11 mouse cellular contexts compared by ENCODE assay signal in the genomic region with DNA sequence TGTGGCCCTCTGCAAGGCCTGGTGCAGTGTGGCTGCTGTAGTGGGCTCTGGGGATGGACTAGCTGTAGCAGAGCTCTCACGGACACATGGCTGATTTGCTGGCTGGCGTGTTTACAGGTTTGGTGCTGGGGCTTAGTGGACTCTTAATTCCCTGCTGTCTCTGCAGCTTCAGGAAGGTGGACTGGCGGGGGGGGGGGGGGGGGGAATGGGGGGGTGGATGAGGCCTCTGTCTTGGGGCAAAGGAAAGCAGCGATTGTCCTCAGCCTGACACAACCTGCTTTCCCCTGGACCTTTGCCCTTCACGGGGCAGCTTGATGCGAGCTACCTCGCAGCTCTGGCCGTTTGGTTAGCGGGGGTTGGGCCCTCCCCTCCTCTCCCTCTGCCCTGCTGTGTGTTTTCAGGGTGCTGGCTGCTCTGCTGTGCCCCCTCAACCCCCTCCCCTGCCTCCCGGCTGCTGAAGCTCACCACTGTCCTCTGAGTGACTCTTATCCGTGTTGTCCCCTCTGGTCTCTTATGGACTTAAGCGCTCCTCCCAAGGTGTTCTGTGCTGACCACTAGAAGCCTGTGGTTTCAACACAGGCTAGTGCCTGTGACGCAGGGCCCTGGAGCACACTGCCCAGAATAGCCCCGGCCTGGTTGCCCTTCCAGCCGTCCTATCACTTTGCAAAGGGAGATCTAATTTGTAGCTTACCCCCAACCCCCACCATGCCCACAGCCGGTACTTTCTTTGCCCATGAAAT. TPM values are rescaled to one million over a fixed set of nuclear protein-coding genes. Genes with fewer than 3 reads are reported as not detected.
A peak's percentile ranks its signal among the peaks of the same experiment; 100 is the strongest.
DNase-seq lines count a peak whose midpoint lies in the region; ATAC-seq lines count a peak whose summit lies in the region.
"Had no signal": no experiment of that assay in that cellular context is flagged by ENCODE, and none has a peak within 500 bp of the region (broad histone marks: within the 10 kb centered on the region; RNA-seq: fewer than 3 reads in every experiment).

No protein-coding gene starts in this region.

- 0 out of 2 replicates have a peak overlapping the region, but pooled peaks have one; percentile 13 for H3K9ac ChIP-seq in neural tube, embryonic 13.5 days
- H3K9ac ChIP-seq in forebrain, embryonic 11.5 days (ENCODE audit: low read length) = no peak overlapping the region

- no peak overlapping the region for H3K4me3 ChIP-seq in neural tube, embryonic 13.5 days
- no peak overlapping the region; the same call in 1 of the 2 replicates for H3K4me3 ChIP-seq in heart, embryonic 10.5 days
- no peak overlapping the region for H3K4me3 ChIP-seq in limb, embryonic 10.5 days
- no peak overlapping the region for H3K4me3 ChIP-seq in forebrain, embryonic 11.5 days (ENCODE audit: low read depth, low read length)

- H3K36me3 ChIP-seq in neural tube, embryonic 13.5 days = peaks cover 27% of the 10 kb centered on the region
- H3K36me3 ChIP-seq in heart, embryonic 10.5 days = peaks cover 27% of the 10 kb centered on the region
- H3K36me3 ChIP-seq in limb, embryonic 10.5 days = peaks cover 34% of the 10 kb centered on the region
- no peaks in the 10 kb centered on the region for H3K36me3 ChIP-seq in forebrain, embryonic 11.5 days (ENCODE audit: control insufficient read depth, insufficient read depth, low read length)

- WGBS in neural tube, embryonic 13.5 days = 65% methylated on average over 9 of the region's 16 CpGs
- WGBS in heart, embryonic 10.5 days = 42% methylated on average over 10 of the region's 16 CpGs
- WGBS in limb, embryonic 10.5 days = 65% methylated on average over 9 of the region's 16 CpGs
- WGBS in forebrain, embryonic 11.5 days = 54% methylated on average over 10 of the region's 16 CpGs

- no peak overlapping the region for H3K4me2 ChIP-seq in neural tube, embryonic 13.5 days
- no peak overlapping the region for H3K4me2 ChIP-seq in forebrain, embryonic 11.5 days (ENCODE audit: low read depth, low read length, severe bottlenecking)

- 0 out of 2 replicates have a peak, but pooled peaks cover 4% of the 10 kb centered on the region for H3K4me1 ChIP-seq in neural tube, embryonic 13.5 days (replicated peaks)
- H3K4me1 ChIP-seq in heart, embryonic 10.5 days = peaks cover 36% of the 10 kb centered on the region
- peaks cover 8% of the 10 kb centered on the region for H3K4me1 ChIP-seq in limb, embryonic 10.5 days
- no peaks in the 10 kb centered on the region for H3K4me1 ChIP-seq in forebrain, embryonic 11.5 days (replicated peaks; ENCODE audit: control insufficient read depth, insufficient read depth, low read length)

- H3K27me3 ChIP-seq in neural tube, embryonic 13.5 days = no peaks in the 10 kb centered on the region
- no peaks in the 10 kb centered on the region for H3K27me3 ChIP-seq in heart, embryonic 10.5 days (ENCODE audit: insufficient read depth, poor library complexity, severe bottlenecking)
- no peaks in the 10 kb centered on the region for H3K27me3 ChIP-seq in limb, embryonic 10.5 days (ENCODE audit: low read depth, poor library complexity, severe bottlenecking)
- no peaks in the 10 kb centered on the region for H3K27me3 ChIP-seq in forebrain, embryonic 11.5 days (ENCODE audit: control insufficient read depth, insufficient read depth, low read length)

- no peaks in the 10 kb centered on the region for H3K9me3 ChIP-seq in neural tube, embryonic 13.5 days
- no peaks in the 10 kb centered on the region for H3K9me3 ChIP-seq in heart, embryonic 10.5 days
- no peaks in the 10 kb centered on the region for H3K9me3 ChIP-seq in limb, embryonic 10.5 days (replicated peaks)
- no peaks in the 10 kb centered on the region for H3K9me3 ChIP-seq in forebrain, embryonic 11.5 days (ENCODE audit: control insufficient read depth, low read length)
- H3K9me3 ChIP-seq: G1E had no signal

- H3K27ac ChIP-seq in neural tube, embryonic 13.5 days (replicated peaks) = no peak overlapping the region
- peak overlapping the region; percentile 87 for H3K27ac ChIP-seq in heart, embryonic 10.5 days
- H3K27ac ChIP-seq in limb, embryonic 10.5 days = peak overlapping the region; percentile 30; the same call in 1 of the 2 replicates
- H3K27ac ChIP-seq in forebrain, embryonic 11.5 days (ENCODE audit: low read depth, low read length) = no peak overlapping the region

- no peak for DNase-seq in neural tube, embryonic 10.5 days (ENCODE audit: extremely low spot score, low spot score)
- no peak for DNase-seq in heart, embryonic 10.5 days (ENCODE audit: low spot score)
- DNase-seq in limb, embryonic 10.5 days (ENCODE audit: low spot score) = no peak
- DNase-seq in yolk sac, embryonic 10.5 days (ENCODE audit: low spot score) = peak; percentile 80
- no peak for DNase-seq in forebrain, embryonic 11.5 days (ENCODE audit: low spot score)
- DNase-seq in adrenal gland, postnatal 4 days (ENCODE audit: low spot score in 2 of 2) = no peak
- DNase-seq: adrenal gland, postnatal 36 days; right cerebral cortex, adult 18-20 months had no signal

- no peak for ATAC-seq in neural tube, embryonic 13.5 days (ENCODE audit: low read depth)
- ATAC-seq in forebrain, embryonic 11.5 days (replicated peaks; ENCODE audit: low FRiP score) = no peak

RNA-seq across cellular contexts. Expression of gene Tmem63b, which starts 14.0 kb away (rescaled TPM):
- 127 and 134 TPM in 2 replicates for polyA plus RNA-seq in neural tube, embryonic 13.5 days (2015; fragmentation: Nextera tagmentation; extraction: Ambion mirVana)
- polyA plus RNA-seq in heart, embryonic 10.5 days (2016; fragmentation: Nextera tagmentation; extraction: Ambion mirVana) = 42.2 and 43.5 TPM in 2 replicates
- 35.5 and 36.1 TPM in 2 replicates for polyA plus RNA-seq in limb, embryonic 10.5 days (2016; fragmentation: Nextera tagmentation; extraction: Ambion mirVana)
- polyA plus RNA-seq in forebrain, embryonic 11.5 days (2014; fragmentation: Nextera tagmentation; extraction: Ambion mirVana) = 49.8 and 54.5 TPM in 2 replicates
- 10 to 100 TPM; 49.5 to 57.6 TPM for total RNA-seq in adrenal gland, postnatal 4 days (2021)

RNA-seq across cellular contexts. Expression of gene Mrpl14, which starts 14.5 kb away (rescaled TPM):
- polyA plus RNA-seq in neural tube, embryonic 13.5 days (2015; fragmentation: Nextera tagmentation; extraction: Ambion mirVana) = 101 and 124 TPM in 2 replicates
- polyA plus RNA-seq in heart, embryonic 10.5 days (2016; fragmentation: Nextera tagmentation; extraction: Ambion mirVana) = 148 and 163 TPM in 2 replicates
- 160 and 167 TPM in 2 replicates for polyA plus RNA-seq in limb, embryonic 10.5 days (2016; fragmentation: Nextera tagmentation; extraction: Ambion mirVana)
- polyA plus RNA-seq in forebrain, embryonic 11.5 days (2014; fragmentation: Nextera tagmentation; extraction: Ambion mirVana) = 107 and 108 TPM in 2 replicates
- 100 to 1,000 TPM in 1 of 2 experiments, 10 to 100 TPM in 1; 95.6 to 103 TPM for total RNA-seq in adrenal gland, postnatal 4 days (2021)

RNA-seq across cellular contexts. Expression of gene 1600014C23Rik, which starts 33.0 kb away (rescaled TPM):
- polyA plus RNA-seq in neural tube, embryonic 13.5 days (2015; fragmentation: Nextera tagmentation; extraction: Ambion mirVana) = not detected in 2 replicates
- polyA plus RNA-seq in heart, embryonic 10.5 days (2016; fragmentation: Nextera tagmentation; extraction: Ambion mirVana) = 0.62 TPM in 1 of 2 replicates, not detected in the other
- 0.33 TPM in 1 of 2 replicates, not detected in the other for polyA plus RNA-seq in limb, embryonic 10.5 days (2016; fragmentation: Nextera tagmentation; extraction: Ambion mirVana)
- 0.55 and 0.99 TPM in 2 replicates for polyA plus RNA-seq in forebrain, embryonic 11.5 days (2014; fragmentation: Nextera tagmentation; extraction: Ambion mirVana)
- total RNA-seq in adrenal gland, postnatal 4 days (2021) = not detected
- total RNA-seq: adrenal gland, postnatal 36 days; megakaryocyte-erythroid progenitor cell, adult 5-6 weeks had no signal

RNA-seq across cellular contexts. Expression of gene Capn11, which starts 41.5 kb away (rescaled TPM):
- polyA plus RNA-seq in neural tube, embryonic 13.5 days (2015; fragmentation: Nextera tagmentation; extraction: Ambion mirVana) = 0.22 and 0.85 TPM in 2 replicates
- polyA plus RNA-seq in heart, embryonic 10.5 days (2016; fragmentation: Nextera tagmentation; extraction: Ambion mirVana) = 0.51 and 0.95 TPM in 2 replicates
- 0.59 and 0.98 TPM in 2 replicates for polyA plus RNA-seq in limb, embryonic 10.5 days (2016; fragmentation: Nextera tagmentation; extraction: Ambion mirVana)
- 0.44 and 0.69 TPM in 2 replicates for polyA plus RNA-seq in forebrain, embryonic 11.5 days (2014; fragmentation: Nextera tagmentation; extraction: Ambion mirVana)
- 1 to 10 TPM in 1 of 2 experiments, not detected in 1; 2.2 TPM for total RNA-seq in adrenal gland, postnatal 4 days (2021)
- total RNA-seq: adrenal gland, postnatal 36 days; G1E had no signal
- polyA plus RNA-seq: G1E had no signal

Comparison
In these comparisons a context has a peak if more than half of its experiments do, and no peak if none do; other contexts are left out.
1. H3K27ac ChIP-seq: peak in heart, embryonic 10.5 days (single experiment) and limb, embryonic 10.5 days (single experiment); none in neural tube, embryonic 13.5 days (single experiment) and forebrain, embryonic 11.5 days (single experiment).